Mouse (Mus musculus) heart, embryonic 11.5 days (tissue): ENCODE results near the gene Creb3l1. TPM values are rescaled to one million over a fixed set of nuclear protein-coding genes. Genes with fewer than 3 reads are reported as not detected.

ENCODE experiments used
- ATAC-seq: fragments of 200-750 bp; cut with Nextera tagmentation; replicated peaks from 2 replicates; pipeline ENCODE4 v1.8.0; 2017; ENCODE audit warnings: moderate library complexity; ENCODE audit not compliant: insufficient number of reproducible peaks, low FRiP score, low TSS enrichment
- H3K27ac ChIP-seq: fragments of 300-500 bp; sonication (generic); 2 replicates; pipeline ENCODE4 v1.5.1; 2014; ENCODE audit warnings: mild to moderate bottlenecking, low read depth, low read length
- H3K27me3 ChIP-seq: fragments of 300-500 bp; sonication (generic); 2 replicates; pipeline ENCODE4 v1.6.1; 2014; ENCODE audit warnings: mild to moderate bottlenecking, low read length, mixed read lengths; ENCODE audit not compliant: control insufficient read depth, insufficient read depth
- H3K36me3 ChIP-seq: fragments of 300-500 bp; sonication (generic); 2 replicates; pipeline ENCODE4 v1.6.1; 2014; ENCODE audit warnings: mild to moderate bottlenecking, low read length, moderate library complexity, mixed read lengths; ENCODE audit not compliant: control insufficient read depth, insufficient read depth
- H3K4me1 ChIP-seq: fragments of 300-500 bp; sonication (generic); 2 replicates; pipeline ENCODE4 v1.6.1; 2014; ENCODE audit warnings: low read length; ENCODE audit not compliant: control insufficient read depth, insufficient read depth
- H3K4me2 ChIP-seq: fragments of 300-500 bp; sonication (generic); 2 replicates; pipeline ENCODE4 v1.6.1; 2014; ENCODE audit warnings: mild to moderate bottlenecking, moderate library complexity
- H3K4me3 ChIP-seq: fragments of 300-500 bp; sonication (generic); 2 replicates; pipeline ENCODE4 v1.5.1; 2014; ENCODE audit warnings: low read depth, low read length
- H3K9ac ChIP-seq: fragments of 300-500 bp; sonication (generic); 2 replicates; pipeline ENCODE4 v1.6.1; 2014; ENCODE audit warnings: mild to moderate bottlenecking, low read depth, low read length, moderate library complexity
- H3K9me3 ChIP-seq: fragments of 300-500 bp; sonication (generic); replicated peaks from 2 replicates; pipeline ENCODE4 v1.6.1; 2016; ENCODE audit warnings: low read length; ENCODE audit not compliant: control insufficient read depth
- WGBS: fragments of 180-500 bp; shearing (Covaris S2); extraction: QIAGEN DNeasy Blood & Tissue Kit; methylation state at CpG from one replicate; pipeline ENCODE4 v1.1.7; 2014; ENCODE audit not compliant: insufficient replicate concordance; 5-methylcytosine and 5-hydroxymethylcytosine counted together
- polyA plus RNA-seq: library from polyadenylated mRNA; unstranded; fragments of >200 nt; fragmentation: Nextera tagmentation; extraction: Ambion mirVana; gene quantifications from 2 replicates; pipeline ENCODE4 v1.2.1, GENCODE M21; 2014

Gene Creb3l1
- polyA plus RNA-seq, 1 experiment from 2014 or later: 8.2 TPM

DNA sequence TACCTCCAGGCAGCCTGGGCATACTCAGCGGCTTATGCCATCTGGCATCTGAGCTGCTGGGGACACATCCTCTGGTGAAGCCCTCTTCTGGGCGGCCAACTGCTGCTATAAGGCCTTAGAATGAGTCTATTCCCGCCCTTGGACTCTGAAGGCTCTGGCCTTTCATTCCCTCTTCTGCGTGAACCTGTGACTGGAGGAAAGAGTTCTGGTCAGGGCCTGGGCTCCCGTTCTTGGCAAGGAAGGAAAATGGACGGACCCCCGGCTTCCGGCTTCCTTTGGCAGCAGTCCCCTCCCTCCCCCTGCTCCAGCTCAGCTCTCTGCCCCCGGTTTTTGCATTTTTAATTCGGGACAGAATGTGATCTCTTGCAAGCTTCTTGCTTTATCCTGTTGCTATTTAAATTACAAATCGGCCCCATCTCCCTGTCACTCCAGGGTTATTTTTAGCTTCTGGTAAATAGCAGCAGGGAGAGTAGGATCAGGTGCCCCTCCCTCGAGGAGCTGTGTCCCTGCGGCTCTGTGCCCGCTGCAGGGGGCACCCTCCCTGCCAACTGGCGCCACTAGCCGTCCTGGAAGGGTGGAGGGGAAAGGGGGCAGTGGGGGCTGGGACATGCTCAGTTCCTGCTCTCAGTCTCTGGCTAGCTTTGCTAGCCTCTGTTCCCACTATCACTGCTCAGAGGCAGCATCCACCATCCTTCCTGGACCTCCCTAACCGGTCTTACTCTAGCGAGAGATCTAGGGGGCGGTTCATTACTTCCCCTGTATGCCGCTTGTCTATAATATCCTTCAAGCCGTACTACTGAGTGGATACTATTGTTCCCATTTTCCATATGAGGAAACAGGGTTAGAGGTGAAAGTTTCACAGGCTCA lies 52.8 kb downstream of the Creb3l1 start:
- H3K27ac ChIP-seq: peak overlapping the region; percentile 83
- H3K4me2 ChIP-seq: peak overlapping the region; percentile 52
- peak overlapping the region; percentile 50 for H3K9ac ChIP-seq
- no peak overlapping the region for H3K4me3 ChIP-seq
- 12% methylated on average over 21 of the region's 21 CpGs for WGBS
- peaks cover 32% of the 10 kb centered on the region for H3K4me1 ChIP-seq
- no peaks in the 10 kb centered on the region for H3K36me3 ChIP-seq
- peak; percentile 40; the same call in 1 of the 2 replicates for ATAC-seq
- no peaks in the 10 kb centered on the region for H3K9me3 ChIP-seq
- peaks cover 23% of the 10 kb centered on the region for H3K27me3 ChIP-seq

GRCm38 (mm10) chr2:91967962-91968361 lies 56.3 kb downstream of the Creb3l1 start:
- Histone ChIP-seq H3K4me3 (no peak overlapping the region), H3K27ac (peak overlapping the region; percentile 80), H3K4me1 (peaks cover 41% of the 10 kb centered on the region), H3K4me2 (no peak overlapping the region), H3K36me3 (no peaks in the 10 kb centered on the region), H3K9ac (peak overlapping the region; percentile 43), H3K9me3 (no peaks in the 10 kb centered on the region), H3K27me3 (no peaks in the 10 kb centered on the region)
- ATAC-seq: no peak
- WGBS: 46% methylated on average over 11 of the region's 11 CpGs

- Histone ChIP-seq H3K27me3 (no peaks in the 10 kb centered on the region), H3K36me3 (no peaks in the 10 kb centered on the region), H3K27ac (no peak overlapping the region), H3K9ac (no peak overlapping the region), H3K4me3 (no peak overlapping the region), H3K4me2 (no peak overlapping the region), H3K9me3 (no peaks in the 10 kb centered on the region), H3K4me1 (peaks cover 45% of the 10 kb centered on the region)
- no peak for ATAC-seq
- WGBS: 83% methylated on average over 5 of the region's 5 CpGs
These were observed 57.9 kb downstream of the Creb3l1 start for GRCm38 (mm10) chr2:91966367-91966766.

DNA sequence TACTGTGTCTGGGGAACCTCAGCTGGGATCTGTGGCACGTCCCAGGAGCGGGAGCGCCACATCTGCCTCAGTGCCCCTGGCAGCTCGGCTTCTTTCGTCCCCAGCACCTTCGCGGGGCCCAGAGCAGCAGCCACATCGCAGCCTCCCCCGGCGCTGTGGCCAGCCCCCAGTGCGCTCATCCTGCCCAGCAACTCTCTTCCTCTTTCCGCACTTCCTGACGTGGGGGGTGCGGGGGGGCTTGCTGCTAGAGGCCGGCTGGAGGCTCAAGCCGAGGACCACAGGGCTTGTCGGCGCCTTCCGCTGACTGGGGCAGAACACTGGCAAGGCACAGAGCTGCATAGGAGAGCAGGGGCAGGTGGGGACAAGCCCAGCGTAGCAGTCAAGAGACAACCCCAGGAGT lies 58.9 kb downstream of the Creb3l1 start:
- Histone ChIP-seq H3K27ac (peak overlapping the region; percentile 85), H3K9ac (peak overlapping the region; percentile 75), H3K36me3 (no peaks in the 10 kb centered on the region), H3K4me1 (peaks cover 38% of the 10 kb centered on the region), H3K9me3 (no peaks in the 10 kb centered on the region), H3K4me3 (peak overlapping the region; percentile 73), H3K4me2 (peak overlapping the region; percentile 85), H3K27me3 (no peaks in the 10 kb centered on the region)
- ATAC-seq: 0 out of 2 replicates have a peak, but pooled peaks have one; percentile 6
- 7% methylated on average over 20 of the region's 20 CpGs for WGBS

- 52% methylated on average over 3 of the region's 3 CpGs for WGBS
- H3K36me3 ChIP-seq: no peaks in the 10 kb centered on the region
- peak overlapping the region; percentile 85 for H3K27ac ChIP-seq
- peaks cover 45% of the 10 kb centered on the region for H3K4me1 ChIP-seq
- no peaks in the 10 kb centered on the region for H3K9me3 ChIP-seq
- no peaks in the 10 kb centered on the region for H3K27me3 ChIP-seq
- H3K4me3 ChIP-seq: peak overlapping the region; percentile 73
- no peak for ATAC-seq
- peak overlapping the region; percentile 85 for H3K4me2 ChIP-seq
- peak overlapping the region; percentile 75 for H3K9ac ChIP-seq
These were observed 59.6 kb downstream of the Creb3l1 start for GRCm38 (mm10) chr2:91964610-91965204.

DNA sequence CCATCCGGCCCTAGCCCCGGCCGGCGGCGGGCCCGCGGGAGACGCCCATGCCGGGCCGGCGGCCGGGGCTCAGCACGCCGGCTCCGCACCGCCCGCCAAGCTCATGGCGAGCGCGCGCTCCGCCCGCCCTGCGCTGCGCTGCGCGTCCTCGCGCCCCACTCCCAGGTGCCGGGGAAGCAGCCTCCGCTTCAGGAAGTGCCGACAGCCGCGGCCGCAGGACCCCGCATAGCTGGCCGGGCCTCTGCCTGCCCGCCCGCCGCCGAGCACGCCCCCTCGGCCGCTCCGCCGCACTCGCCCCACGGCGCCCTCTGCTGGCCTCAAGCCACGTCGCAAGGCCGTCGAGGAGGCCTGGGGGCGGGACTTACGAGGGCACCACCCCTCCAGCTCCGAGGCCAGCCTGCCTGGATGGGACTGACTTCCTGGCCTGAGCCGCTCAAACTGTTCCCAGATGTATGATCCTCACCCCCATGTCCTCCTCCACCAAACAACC lies 60.8 kb downstream of the Creb3l1 start:
- H3K4me1 ChIP-seq: peaks cover 57% of the 10 kb centered on the region
- peak overlapping the region; percentile 73 for H3K4me3 ChIP-seq
- no peaks in the 10 kb centered on the region for H3K36me3 ChIP-seq
- peak overlapping the region; percentile 85 for H3K4me2 ChIP-seq
- peak overlapping the region; percentile 85 for H3K9ac ChIP-seq
- peak; percentile 91 for ATAC-seq
- no peaks in the 10 kb centered on the region for H3K27me3 ChIP-seq
- under 1% methylated on average over 56 of the region's 57 CpGs for WGBS
- H3K27ac ChIP-seq: peak overlapping the region; percentile 85
- no peaks in the 10 kb centered on the region for H3K9me3 ChIP-seq

DNA sequence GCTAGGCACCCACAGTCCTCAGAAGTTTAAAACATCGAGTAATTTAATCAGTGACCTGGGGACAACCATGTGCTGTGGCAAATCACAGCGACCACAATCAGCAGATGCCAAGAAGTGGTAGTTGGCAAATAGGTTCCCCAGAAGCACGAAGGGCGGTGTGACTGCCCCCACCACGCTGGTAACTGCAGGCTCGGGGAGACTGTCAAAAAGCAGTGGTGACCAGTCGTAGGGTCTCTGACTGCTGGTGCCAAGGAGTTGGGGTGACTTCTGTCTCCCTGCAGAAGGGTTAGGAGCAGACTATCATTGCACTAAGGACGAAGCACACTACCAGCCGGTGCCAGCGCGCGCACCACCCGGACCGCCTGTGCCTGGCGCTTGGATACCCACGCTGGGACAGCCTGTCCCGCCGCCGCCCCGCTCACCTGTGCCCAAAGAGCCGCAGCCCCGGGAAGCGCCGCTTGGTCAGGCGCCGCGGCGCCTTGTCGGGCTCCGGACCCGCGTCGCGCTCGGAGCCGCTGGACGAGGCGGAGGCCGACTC lies 61.4 kb downstream of the Creb3l1 start:
- Histone ChIP-seq H3K9ac (peak overlapping the region; percentile 85), H3K9me3 (no peaks in the 10 kb centered on the region), H3K27me3 (no peaks in the 10 kb centered on the region), H3K4me2 (peak overlapping the region; percentile 85), H3K4me3 (peak overlapping the region; percentile 73), H3K36me3 (no peaks in the 10 kb centered on the region), H3K4me1 (peaks cover 57% of the 10 kb centered on the region), H3K27ac (peak overlapping the region; percentile 67; the same call in 1 of the 2 replicates)
- under 1% methylated on average over 39 of the region's 39 CpGs for WGBS
- peak; percentile 24 for ATAC-seq

GRCm38 (mm10) chr2:91961901-91962761 lies 62.2 kb downstream of the Creb3l1 start:
- Histone ChIP-seq H3K27me3 (no peaks in the 10 kb centered on the region), H3K9me3 (no peaks in the 10 kb centered on the region), H3K4me1 (peaks cover 64% of the 10 kb centered on the region), H3K27ac (no peak overlapping the region), H3K4me3 (peak overlapping the region; percentile 73), H3K4me2 (peak overlapping the region; percentile 85), H3K9ac (peak overlapping the region; percentile 85), H3K36me3 (no peaks in the 10 kb centered on the region)
- no peak for ATAC-seq
- WGBS: 54% methylated on average over 4 of the region's 4 CpGs
